Mouse (Mus musculus) kidney, embryonic 14.5 days (tissue): ENCODE results near the gene Mtmr2. TPM values are rescaled to one million over a fixed set of nuclear protein-coding genes. Genes with fewer than 3 reads are reported as not detected.

Source experiments
- ATAC-seq: fragments of 200-750 bp; cut with Nextera tagmentation; 2 replicates; pipeline ENCODE4 v1.8.0; 2017; ENCODE audit warnings: moderate number of reproducible peaks, mild to moderate bottlenecking, moderate TSS enrichment, moderate library complexity; ENCODE audit not compliant: low FRiP score, low TSS enrichment
- H3K27ac ChIP-seq: fragments of 300-500 bp; sonication (generic); 2 replicates; pipeline ENCODE4 v1.5.1; 2014; ENCODE audit warnings: low read depth, mild to moderate bottlenecking, low read length, moderate library complexity, mixed read lengths
- H3K27me3 ChIP-seq: fragments of 300-500 bp; sonication (generic); 2 replicates; pipeline ENCODE4 v1.6.1; 2014; ENCODE audit warnings: mild to moderate bottlenecking, low read length; ENCODE audit not compliant: control insufficient read depth, insufficient read depth
- H3K36me3 ChIP-seq: fragments of 300-500 bp; sonication (generic); 2 replicates; pipeline ENCODE4 v1.6.1; 2014; ENCODE audit warnings: low read length, mixed read lengths; ENCODE audit not compliant: control insufficient read depth, insufficient read depth
- H3K4me1 ChIP-seq: fragments of 300-500 bp; sonication (generic); 2 replicates; pipeline ENCODE4 v1.6.1; 2014; ENCODE audit warnings: low read length, mixed read lengths; ENCODE audit not compliant: control insufficient read depth, insufficient read depth
- H3K4me2 ChIP-seq: fragments of 300-500 bp; sonication (generic); replicated peaks from 2 replicates; pipeline ENCODE4 v1.6.1; 2014; ENCODE audit warnings: low read depth, mild to moderate bottlenecking, low read length
- H3K4me3 ChIP-seq: fragments of 300-500 bp; sonication (generic); 2 replicates; pipeline ENCODE4 v1.5.1; 2014; ENCODE audit warnings: mild to moderate bottlenecking, low read length
- H3K9ac ChIP-seq: fragments of 300-500 bp; sonication (generic); 2 replicates; pipeline ENCODE4 v1.6.1; 2014; ENCODE audit warnings: low read depth, mild to moderate bottlenecking, low read length, moderate library complexity
- H3K9me3 ChIP-seq: fragments of 300-500 bp; sonication (generic); 2 replicates; pipeline ENCODE4 v1.6.1; 2016; ENCODE audit warnings: low read length; ENCODE audit not compliant: control insufficient read depth
- WGBS: fragments of 180-500 bp; shearing (Covaris S2); extraction: QIAGEN DNeasy Blood & Tissue Kit; methylation state at CpG from one replicate; pipeline ENCODE4 v1.1.7; 2014; 5-methylcytosine and 5-hydroxymethylcytosine counted together
- polyA plus RNA-seq: library from polyadenylated mRNA; unstranded; fragments of >200 nt; fragmentation: Nextera tagmentation; extraction: Ambion mirVana; gene quantifications from 2 replicates; pipeline ENCODE4 v1.2.1, GENCODE M21; 2014

The Mtmr2 gene
- polyA plus RNA-seq, 1 experiment from 2014 or later: 98.9 TPM

- no peaks in the 10 kb centered on the region for H3K9me3 ChIP-seq
- no peak for ATAC-seq
- no peaks in the 10 kb centered on the region for H3K36me3 ChIP-seq
- H3K27ac ChIP-seq: no peak overlapping the region
- H3K4me1 ChIP-seq: no peaks in the 10 kb centered on the region
- no peaks in the 10 kb centered on the region for H3K27me3 ChIP-seq
- H3K9ac ChIP-seq: no peak overlapping the region
- H3K4me2 ChIP-seq: no peak overlapping the region
- WGBS: 10% methylated on average over 3 of the region's 3 CpGs
- H3K4me3 ChIP-seq: no peak overlapping the region
Observed at GRCm38 (mm10) chr9:13853876-13854275, 105.7 kb downstream of the Mtmr2 start.

Other genes with a start within 250 kb of the Mtmr2 start
- gene Cep57, start 78.7 kb downstream of the Mtmr2 start, polyA plus RNA-seq: 66.4 and 69.8 TPM in 2 replicates
- gene Fam76b, start 79.3 kb downstream of the Mtmr2 start, polyA plus RNA-seq: 26.6 and 34.0 TPM in 2 replicates